In genomic region chr5:124241686-124242444, GRCm38 (mm10) we compare ENCODE assay signal across 9 mouse cellular contexts. TPM values are rescaled to one million over a fixed set of nuclear protein-coding genes. Genes with fewer than 3 reads are reported as not detected.
DNase-seq lines count a peak whose midpoint lies in the region; ATAC-seq and TF ChIP-seq lines count a peak whose summit lies in the region.
"Had no signal": no experiment of that assay in that cellular context is flagged by ENCODE, and none has a peak within 500 bp of the region (broad histone marks: within the 10 kb centered on the region; RNA-seq: fewer than 3 reads in every experiment).

No protein-coding gene starts in this region.

- H3K36me3 ChIP-seq in embryonic facial prominence, embryonic 14.5 days (ENCODE audit: control insufficient read depth, insufficient read depth, low read length), result peaks cover 17% of the 10 kb centered on the region; the same call in 1 of the 2 replicates
- H3K36me3 ChIP-seq in forebrain, embryonic 16.5 days (ENCODE audit: control insufficient read depth, insufficient read depth), result no peaks in the 10 kb centered on the region
- peaks cover 17% of the 10 kb centered on the region; the same call in 1 of the 2 replicates for H3K36me3 ChIP-seq in limb, embryonic 15.5 days
- H3K36me3 ChIP-seq in thymus, adult 2 months (ENCODE audit: control insufficient read depth, insufficient read depth, low read length), result peaks cover 12% of the 10 kb centered on the region; the same call in 1 of the 2 replicates

- peak; percentile 67 for ATAC-seq in embryonic facial prominence, embryonic 14.5 days (ENCODE audit: low read depth)
- ATAC-seq in forebrain, embryonic 16.5 days, result peak; percentile 72
- ATAC-seq in limb, embryonic 15.5 days (ENCODE audit: insufficient number of reproducible peaks, low FRiP score, low TSS enrichment, low read depth), result no peak

- no peak for TF ChIP-seq CTCF in thymus, adult 2 months (IDR thresholded peaks at IDR 0.05; ENCODE audit: borderline replicate concordance, control insufficient read depth, extremely low read depth, insufficient read depth, low read length, poor library complexity)

- no peak overlapping the region for H3K4me3 ChIP-seq in embryonic facial prominence, embryonic 14.5 days (ENCODE audit: low read depth, low read length)
- H3K4me3 ChIP-seq in forebrain, embryonic 16.5 days (replicated peaks; ENCODE audit: low read length), result no peak overlapping the region
- no peak overlapping the region for H3K4me3 ChIP-seq in limb, embryonic 15.5 days
- no peak overlapping the region for H3K4me3 ChIP-seq in thymus, adult 2 months (ENCODE audit: control insufficient read depth, insufficient read depth, low read length)
- H3K4me3 ChIP-seq: myocyte had no signal

- no peak overlapping the region for H3K27ac ChIP-seq in embryonic facial prominence, embryonic 14.5 days (replicated peaks; ENCODE audit: low read depth, low read length)
- H3K27ac ChIP-seq in forebrain, embryonic 16.5 days (ENCODE audit: low read length), result no peak overlapping the region
- H3K27ac ChIP-seq in limb, embryonic 15.5 days, result no peak overlapping the region
- no peak overlapping the region for H3K27ac ChIP-seq in thymus, adult 2 months (ENCODE audit: control insufficient read depth, insufficient read depth, low read length)

- peaks cover 20% of the 10 kb centered on the region for H3K4me1 ChIP-seq in embryonic facial prominence, embryonic 14.5 days (ENCODE audit: control insufficient read depth, insufficient read depth, low read length)
- H3K4me1 ChIP-seq in forebrain, embryonic 16.5 days (replicated peaks; ENCODE audit: control insufficient read depth, insufficient read depth, low read length), result peaks cover 18% of the 10 kb centered on the region
- H3K4me1 ChIP-seq in limb, embryonic 15.5 days, result peaks cover 20% of the 10 kb centered on the region
- peaks cover 47% of the 10 kb centered on the region for H3K4me1 ChIP-seq in thymus, adult 2 months (replicated peaks; ENCODE audit: control insufficient read depth, insufficient read depth, low read length)

- 28% methylated on average over 10 of the region's 10 CpGs for WGBS in embryonic facial prominence, embryonic 14.5 days
- WGBS in forebrain, embryonic 16.5 days, result 15% methylated on average over 10 of the region's 10 CpGs
- WGBS in limb, embryonic 15.5 days, result 25% methylated on average over 10 of the region's 10 CpGs
- 27% methylated on average over 10 of the region's 10 CpGs for WGBS in thymus, adult 2 months

- peak overlapping the region; percentile 43 for H3K4me2 ChIP-seq in embryonic facial prominence, embryonic 14.5 days (ENCODE audit: low read depth, low read length)
- peak overlapping the region; percentile 20 for H3K4me2 ChIP-seq in forebrain, embryonic 16.5 days (ENCODE audit: low read length)
- H3K4me2 ChIP-seq in limb, embryonic 15.5 days, result 0 out of 2 replicates have a peak overlapping the region, but pooled peaks have one; percentile 29

- peak overlapping the region; percentile 40; the same call in 1 of the 2 replicates for H3K9ac ChIP-seq in embryonic facial prominence, embryonic 14.5 days (ENCODE audit: low read depth, low read length)
- no peak overlapping the region for H3K9ac ChIP-seq in forebrain, embryonic 16.5 days (replicated peaks; ENCODE audit: low read depth, low read length)
- H3K9ac ChIP-seq in limb, embryonic 15.5 days, result no peak overlapping the region

- H3K27me3 ChIP-seq in embryonic facial prominence, embryonic 14.5 days (replicated peaks; ENCODE audit: control insufficient read depth, insufficient read depth, low read length), result no peaks in the 10 kb centered on the region
- no peaks in the 10 kb centered on the region for H3K27me3 ChIP-seq in forebrain, embryonic 16.5 days (replicated peaks; ENCODE audit: control insufficient read depth, insufficient read depth, low read length)
- no peaks in the 10 kb centered on the region for H3K27me3 ChIP-seq in limb, embryonic 15.5 days
- no peaks in the 10 kb centered on the region for H3K27me3 ChIP-seq in thymus, adult 2 months (ENCODE audit: control insufficient read depth, insufficient read depth, low read length)

- no peak for TF ChIP-seq POLR2A in thymus, adult 2 months (IDR thresholded peaks at IDR 0.05; ENCODE audit: control insufficient read depth, extremely low read depth, insufficient read depth, low read length, poor library complexity)

- DNase-seq in layer of hippocampus, adult 18-20 months (ENCODE audit: low spot score in 2 of 2), result peak; percentile 80 to 83
- no peak for DNase-seq in layer of hippocampus, postnatal 25 days (ENCODE audit: extremely low spot score in 1 of 2, low spot score in 1 of 2)
- DNase-seq in embryonic facial prominence, embryonic 14.5 days (ENCODE audit: low spot score), result peak; percentile 56
- DNase-seq in thymus, adult 2 months, result no peak
- no peak for DNase-seq in embryo, embryonic 9.5 days (ENCODE audit: extremely low spot score)
- DNase-seq: gastrocnemius, postnatal 36 days had no signal

- no peaks in the 10 kb centered on the region for H3K9me3 ChIP-seq in embryonic facial prominence, embryonic 14.5 days (ENCODE audit: control insufficient read depth, low read length)
- H3K9me3 ChIP-seq in forebrain, embryonic 16.5 days (ENCODE audit: control insufficient read depth, low read length), result no peaks in the 10 kb centered on the region
- no peaks in the 10 kb centered on the region for H3K9me3 ChIP-seq in limb, embryonic 15.5 days

RNA-seq across cellular contexts. Expression of gene Pitpnm2, which starts 7.7 kb away (rescaled TPM):
- total RNA-seq in layer of hippocampus, adult 18-20 months (2021), result 100 to 1,000 TPM; 315 to 325 TPM
- total RNA-seq in layer of hippocampus, postnatal 25 days (2021), result 100 to 1,000 TPM; 255 to 312 TPM
- polyA plus RNA-seq in embryonic facial prominence, embryonic 14.5 days (2014; fragmentation: Nextera tagmentation; extraction: Ambion mirVana), result 7.6 and 8.4 TPM in 2 replicates
- 13.7 and 14.4 TPM in 2 replicates for polyA plus RNA-seq in forebrain, embryonic 16.5 days (2015; fragmentation: Nextera tagmentation; extraction: Ambion mirVana)
- 4.8 and 5.2 TPM in 2 replicates for polyA plus RNA-seq in limb, embryonic 15.5 days (2015; fragmentation: Nextera tagmentation; extraction: Ambion mirVana)
- polyA plus RNA-seq in thymus, adult 2 months (2012; rRNA removed), result 279 and 356 TPM in 2 replicates

Comparison
In these comparisons a context has a peak if more than half of its experiments do, and no peak if none do; other contexts are left out.
1. DNase-seq: peak in layer of hippocampus, adult 18-20 months (2 of 2) and embryonic facial prominence, embryonic 14.5 days (single experiment); none in layer of hippocampus, postnatal 25 days (0 of 2), thymus, adult 2 months (single experiment) and embryo, embryonic 9.5 days (single experiment).
2. RNA of gene Pitpnm2, which starts 7.7 kb away (polyA plus RNA-seq): 279 to 356 TPM in thymus, adult 2 months; 13.7 to 14.4 TPM in forebrain, embryonic 16.5 days, 7.6 to 8.4 TPM in embryonic facial prominence, embryonic 14.5 days and 4.8 to 5.2 TPM in limb, embryonic 15.5 days; every median in the first group is over 10 times any median in the second.
3. Peak in every context shown above with its lines, with median percentiles within 50 percentile points of each other: H3K4me2 ChIP-seq.